Mouse (Mus musculus) midbrain, postnatal 0 days (tissue): Measurements from ENCODE around the gene Stx5a. TPM values are rescaled to one million over a fixed set of nuclear protein-coding genes. Genes with fewer than 3 reads are reported as not detected.

ENCODE experiments used
- ATAC-seq: fragments of 200-750 bp; cut with Nextera tagmentation; 2 replicates; pipeline ENCODE4 v1.8.0; 2017; ENCODE audit warnings: moderate number of reproducible peaks, mild to moderate bottlenecking, moderate TSS enrichment, moderate library complexity; ENCODE audit not compliant: low FRiP score
- DNase-seq: peaks from one replicate; pipeline ENCODE4 v3.0.0-alpha.2; 2015; ENCODE audit warnings: low spot score
- H3K27ac ChIP-seq: fragments of 300-500 bp; sonication (generic); 2 replicates; pipeline ENCODE4 v1.5.1; 2014; ENCODE audit warnings: low read depth, mild to moderate bottlenecking, low read length, mixed read lengths
- H3K27me3 ChIP-seq: fragments of 300-500 bp; sonication (generic); 2 replicates; pipeline ENCODE4 v1.6.1; 2014; ENCODE audit warnings: low read length, control low read depth, mixed read lengths; ENCODE audit not compliant: insufficient read depth
- H3K36me3 ChIP-seq: fragments of 300-500 bp; sonication (generic); 2 replicates; pipeline ENCODE4 v1.6.1; 2014; ENCODE audit warnings: low read length, control low read depth, mixed read lengths; ENCODE audit not compliant: insufficient read depth
- H3K4me1 ChIP-seq: fragments of 300-500 bp; sonication (generic); 2 replicates; pipeline ENCODE4 v1.6.1; 2014; ENCODE audit warnings: mild to moderate bottlenecking, control low read depth, antibody characterized with exemption, low read length, mixed read lengths; ENCODE audit not compliant: insufficient read depth
- H3K4me2 ChIP-seq: fragments of 300-500 bp; sonication (generic); 2 replicates; pipeline ENCODE4 v1.6.1; 2014; ENCODE audit warnings: low read depth, mild to moderate bottlenecking, low read length, mixed read lengths; ENCODE audit not compliant: poor library complexity, severe bottlenecking
- H3K4me3 ChIP-seq: fragments of 300-500 bp; sonication (generic); 2 replicates; pipeline ENCODE4 v1.5.1; 2014; ENCODE audit warnings: low read depth, mild to moderate bottlenecking, low read length, moderate library complexity
- H3K9ac ChIP-seq: fragments of 300-500 bp; sonication (generic); replicated peaks from 2 replicates; pipeline ENCODE4 v1.6.1; 2014; ENCODE audit warnings: mild to moderate bottlenecking, low read length, moderate library complexity, mixed read lengths; ENCODE audit not compliant: poor library complexity, severe bottlenecking
- H3K9me3 ChIP-seq: fragments of 300-500 bp; sonication (generic); 2 replicates; pipeline ENCODE4 v1.6.1; 2016; ENCODE audit warnings: low read length, control low read depth
- CTCF ChIP-seq: IDR thresholded peaks from 2 replicates; pipeline ENCODE4 v1.5.1; 2016; ENCODE audit warnings: antibody characterized with exemption, mild to moderate bottlenecking
- WGBS: fragments of 180-500 bp; shearing (Covaris S2); extraction: QIAGEN DNeasy Blood & Tissue Kit; methylation state at CpG from one replicate; pipeline ENCODE4 v1.1.7; 2014; 5-methylcytosine and 5-hydroxymethylcytosine counted together
- polyA plus RNA-seq: library from polyadenylated mRNA; unstranded; fragments of >200 nt; fragmentation: Nextera tagmentation; extraction: Ambion mirVana; gene quantifications from 2 replicates; pipeline ENCODE4 v1.2.1, GENCODE M21; 2015
- total RNA-seq: library from RNA; depleted of rRNA; stranded (reverse); fragments of >200 nt; gene quantifications from 2 replicates; pipeline ENCODE4 v1.2.3, GENCODE M21; 2014

Stx5a gene
- total and polyA plus RNA-seq, 2 experiments from 2014 or later, result 104 to 112 TPM

DNA sequence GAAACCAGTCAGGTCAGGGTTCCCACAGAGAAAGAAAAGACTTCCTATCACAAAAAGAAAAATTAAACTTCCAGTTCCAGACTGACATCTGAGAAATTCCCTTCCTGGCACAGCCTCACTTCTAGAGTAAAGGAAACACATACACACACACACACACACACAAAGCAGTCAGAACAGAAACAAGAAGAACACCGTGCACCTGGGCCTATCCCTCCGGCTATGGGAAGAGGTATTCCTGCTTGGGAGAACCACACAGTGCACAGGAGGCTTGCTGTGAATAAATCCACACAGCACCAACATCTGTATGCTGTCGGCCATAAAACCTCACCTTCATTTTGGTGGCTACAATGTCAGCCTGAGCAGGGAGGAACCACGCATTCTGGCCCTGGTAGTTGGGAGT lies 29.7 kb upstream of the Stx5a start:
- no peak for TF ChIP-seq CTCF
- no peak for DNase-seq
- WGBS, result 81% methylated on average over 4 of the region's 4 CpGs
- Histone ChIP-seq H3K36me3 (peaks cover 37% of the 10 kb centered on the region), H3K27ac (no peak overlapping the region), H3K9ac (no peak overlapping the region; the same call in 1 of the 2 replicates), H3K4me1 (peaks cover 7% of the 10 kb centered on the region; the same call in 1 of the 2 replicates), H3K9me3 (no peaks in the 10 kb centered on the region), H3K4me2 (peak overlapping the region; percentile 49), H3K27me3 (no peaks in the 10 kb centered on the region), H3K4me3 (peak overlapping the region; percentile 54)
- no peak for ATAC-seq

DNA sequence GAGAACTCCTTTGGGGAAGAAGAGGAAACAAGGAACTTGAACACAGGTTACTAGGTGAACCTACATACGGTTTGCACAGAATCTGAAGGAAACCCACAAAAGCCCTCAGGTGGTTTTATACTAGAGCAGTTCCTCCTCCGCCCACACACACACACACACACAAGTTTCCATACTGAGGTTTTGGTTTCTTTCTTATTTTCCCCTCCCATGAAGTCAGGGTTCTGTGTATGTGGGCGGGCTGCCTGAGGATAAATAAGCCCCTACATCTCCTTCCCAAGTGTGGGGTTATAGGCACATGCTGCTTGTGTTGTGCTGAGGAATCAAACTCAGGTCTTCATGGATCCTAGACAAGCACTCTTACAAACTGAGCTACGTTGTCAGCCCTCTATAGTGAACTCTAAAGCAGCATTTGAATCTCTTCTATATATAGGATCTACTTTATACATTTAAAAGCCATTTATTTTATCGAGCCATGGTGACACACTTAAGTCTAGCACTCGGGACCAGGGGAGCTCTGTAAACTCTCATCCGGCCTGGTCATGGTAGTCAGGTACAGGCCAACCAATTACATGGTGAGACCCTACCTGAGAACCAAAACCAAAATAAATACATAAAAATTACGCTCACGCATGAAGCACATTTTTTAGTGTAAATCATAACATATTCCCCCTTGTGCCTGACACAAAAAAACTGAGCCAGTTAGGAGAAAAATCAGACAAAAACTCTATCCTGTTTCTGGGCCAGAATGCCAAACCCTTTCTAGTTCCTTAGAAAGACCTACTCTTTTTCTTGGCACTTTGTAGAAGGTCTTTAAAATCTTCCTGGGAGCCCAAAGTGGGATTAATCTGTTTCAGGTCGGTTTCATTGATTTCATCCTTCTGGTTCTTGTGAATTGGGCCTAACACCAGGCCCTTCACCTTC lies 29.0 kb upstream of the Stx5a start:
- H3K4me2 ChIP-seq, result peak overlapping the region; percentile 49
- H3K4me1 ChIP-seq, result peaks cover 7% of the 10 kb centered on the region; the same call in 1 of the 2 replicates
- H3K9me3 ChIP-seq, result no peaks in the 10 kb centered on the region
- peak overlapping the region; percentile 89 for H3K27ac ChIP-seq
- no peaks in the 10 kb centered on the region for H3K27me3 ChIP-seq
- peaks cover 32% of the 10 kb centered on the region for H3K36me3 ChIP-seq
- DNase-seq (no peak), ATAC-seq (no peak)
- peak overlapping the region; percentile 54 for H3K4me3 ChIP-seq
- no peak for TF ChIP-seq CTCF
- 68% methylated on average over 10 of the region's 10 CpGs for WGBS
- peak overlapping the region; percentile 90 for H3K9ac ChIP-seq

DNA sequence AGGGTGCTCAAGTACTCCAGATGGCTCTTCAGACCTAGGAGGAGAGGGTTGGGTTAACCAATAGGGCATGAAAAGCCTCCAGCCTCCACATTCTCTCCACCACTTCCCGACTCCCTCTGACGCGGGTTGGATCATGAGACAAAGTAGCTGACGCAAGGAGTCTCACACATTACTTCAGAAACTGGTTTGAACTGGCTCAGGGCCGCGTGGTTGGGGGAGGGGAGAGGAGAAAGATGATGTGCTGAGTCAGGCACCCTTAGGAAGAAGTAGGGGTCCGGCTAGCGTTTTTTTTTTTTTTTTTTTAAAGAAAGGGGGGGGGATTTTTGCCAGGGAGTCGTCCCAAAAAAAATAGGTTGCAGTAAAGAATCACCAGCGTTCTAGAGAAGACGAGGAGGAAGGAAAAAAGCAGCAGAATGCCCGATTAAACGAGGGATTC lies 28.3 kb upstream of the Stx5a start:
- ATAC-seq (peak; percentile 84), DNase-seq (peak; percentile 75)
- H3K4me1 ChIP-seq, result peaks cover 7% of the 10 kb centered on the region; the same call in 1 of the 2 replicates
- H3K27me3 ChIP-seq, result no peaks in the 10 kb centered on the region
- WGBS, result under 1% methylated on average over 13 of the region's 13 CpGs
- H3K9ac ChIP-seq, result peak overlapping the region; percentile 90
- H3K4me2 ChIP-seq, result peak overlapping the region; percentile 49
- peaks cover 27% of the 10 kb centered on the region for H3K36me3 ChIP-seq
- H3K4me3 ChIP-seq, result peak overlapping the region; percentile 54
- no peak for TF ChIP-seq CTCF
- H3K9me3 ChIP-seq, result no peaks in the 10 kb centered on the region
- H3K27ac ChIP-seq, result peak overlapping the region; percentile 89

DNA sequence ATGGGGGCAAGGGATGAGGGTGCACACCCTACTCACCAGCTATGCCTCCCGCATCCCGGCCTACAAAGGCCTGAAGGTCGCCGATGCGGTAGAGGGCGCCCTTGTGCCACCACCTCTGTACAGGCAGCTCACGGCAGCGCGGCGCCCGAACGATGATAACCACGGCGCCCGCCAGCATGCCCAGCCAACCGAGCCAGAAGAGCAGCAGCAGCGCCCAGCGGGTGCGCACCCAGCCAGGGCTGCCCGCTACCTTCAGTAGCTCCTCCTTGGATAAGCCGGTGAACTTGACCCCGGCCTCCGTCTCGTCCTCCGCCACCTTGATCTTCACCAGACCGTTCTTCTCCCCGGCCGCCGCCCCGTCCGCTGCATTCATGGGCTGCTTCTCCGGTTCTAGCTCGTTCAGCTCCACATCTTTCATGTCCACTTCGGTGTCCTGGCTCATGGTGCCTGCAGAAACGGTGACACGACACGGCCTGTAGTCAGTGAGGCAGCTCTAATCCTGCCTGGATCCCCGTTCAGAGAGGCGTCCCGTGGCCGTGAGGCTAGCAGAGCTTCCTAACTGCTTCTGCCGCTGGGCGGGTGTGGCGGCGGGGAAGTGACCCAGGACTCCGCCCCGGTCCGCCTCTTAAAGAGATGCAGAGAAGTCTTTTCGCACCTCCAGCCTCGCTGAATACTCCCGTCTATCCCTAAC lies 27.8 kb upstream of the Stx5a start:
- Histone ChIP-seq H3K9me3 (no peaks in the 10 kb centered on the region), H3K4me1 (peaks cover 7% of the 10 kb centered on the region; the same call in 1 of the 2 replicates), H3K4me2 (peak overlapping the region; percentile 49), H3K27me3 (no peaks in the 10 kb centered on the region), H3K9ac (peak overlapping the region; percentile 90), H3K36me3 (peaks cover 21% of the 10 kb centered on the region), H3K27ac (peak overlapping the region; percentile 89), H3K4me3 (peak overlapping the region; percentile 54)
- WGBS, result 1% methylated on average over 50 of the region's 51 CpGs
- ATAC-seq, result peak; percentile 93
- peak; percentile 84 for TF ChIP-seq CTCF
- peak; percentile 91 for DNase-seq

DNA sequence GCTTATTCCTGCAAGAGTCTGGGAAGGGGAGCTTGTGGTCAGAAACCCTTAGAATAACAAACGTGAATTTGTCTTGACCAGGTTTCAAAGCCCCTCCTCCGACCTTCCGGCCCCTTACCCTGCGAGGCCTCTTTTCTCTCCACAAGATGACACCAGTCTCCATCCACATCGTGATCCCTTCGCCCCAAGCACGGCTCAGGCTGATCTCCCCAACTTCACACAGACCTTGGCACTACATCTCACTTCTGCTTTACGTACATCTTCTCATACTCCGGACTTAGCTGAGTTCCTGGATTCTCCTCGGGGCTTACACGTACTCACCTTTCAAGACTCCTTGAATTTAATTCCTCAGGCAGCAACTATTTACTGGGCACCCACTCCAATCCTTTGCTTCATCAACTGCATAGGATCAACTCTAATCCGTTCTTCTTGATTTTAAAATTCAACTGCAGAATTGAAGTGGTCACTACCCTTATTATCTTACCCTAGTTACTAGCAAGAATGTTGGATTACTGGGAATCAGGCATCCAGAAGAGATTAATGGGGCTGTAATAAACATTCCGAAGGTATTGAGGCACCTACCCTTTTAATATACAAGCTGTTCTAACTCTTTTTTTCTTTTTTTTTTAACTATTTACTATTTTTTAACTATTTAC lies 27.1 kb upstream of the Stx5a start:
- peak overlapping the region; percentile 90 for H3K9ac ChIP-seq
- peak overlapping the region; percentile 54 for H3K4me3 ChIP-seq
- H3K4me2 ChIP-seq, result peak overlapping the region; percentile 49
- no peaks in the 10 kb centered on the region for H3K27me3 ChIP-seq
- peak; percentile 8 for ATAC-seq
- H3K36me3 ChIP-seq, result peaks cover 14% of the 10 kb centered on the region
- no peak for DNase-seq
- TF ChIP-seq CTCF, result no peak
- peak overlapping the region; percentile 89 for H3K27ac ChIP-seq
- 9% methylated on average over 13 of the region's 13 CpGs for WGBS
- H3K9me3 ChIP-seq, result no peaks in the 10 kb centered on the region
- peaks cover 7% of the 10 kb centered on the region; the same call in 1 of the 2 replicates for H3K4me1 ChIP-seq
